Mouse (Mus musculus): ENCODE results near the gene Ubap2l.

Ubap2l gene

GRCm38 (mm10) chr3:90065553-90065952, 13.1 kb upstream of the Ubap2l start:
- DNase-seq = peak; percentile 41 to 73

- no peak for DNase-seq
Observed at GRCm38 (mm10) chr3:90064383-90064782, 12.0 kb upstream of the Ubap2l start.

GRCm38 (mm10) chr3:90062539-90062938, 10.1 kb upstream of the Ubap2l start:
- DNase-seq = no peak

- no peak for DNase-seq
Observed at GRCm38 (mm10) chr3:90061549-90061948, 9.1 kb upstream of the Ubap2l start.

GRCm38 (mm10) chr3:90051441-90052350, 732 bp downstream of the Ubap2l start, which contains the start of gene 4933434E20Rik:
Gene 4933434E20Rik (plus strand): TSS chr3:90051636.
- DNase-seq = peak; percentile 41 to 75

- no peak for DNase-seq
Observed at GRCm38 (mm10) chr3:90049691-90050090, 2.7 kb downstream of the Ubap2l start.

- DNase-seq = no peak
Observed at GRCm38 (mm10) chr3:90036263-90036662, 16.2 kb downstream of the Ubap2l start.

GRCm38 (mm10) chr3:90034653-90035052, 17.8 kb downstream of the Ubap2l start:
- DNase-seq = no peak

GRCm38 (mm10) chr3:90016626-90017025, 35.8 kb downstream of the Ubap2l start:
- no peak for DNase-seq

- no peak for DNase-seq
Observed at GRCm38 (mm10) chr3:90010291-90010690, 42.1 kb downstream of the Ubap2l start.

GRCm38 (mm10) chr3:90004091-90004796, 48.2 kb downstream of the Ubap2l start:
- peak in 1 of 2 experiments; percentile 7 for DNase-seq

- DNase-seq = no peak
Observed at GRCm38 (mm10) chr3:89999830-90000229, 52.6 kb downstream of the Ubap2l start.

GRCm38 (mm10) chr3:89999090-89999489, 53.3 kb downstream of the Ubap2l start:
- DNase-seq = peak in 1 of 2 experiments; percentile 18

- peak; percentile 96 for DNase-seq
Observed at GRCm38 (mm10) chr3:89998612-89999054, 53.8 kb downstream of the Ubap2l start, which contains the start of gene Hax1. Gene Hax1 (minus strand): TSS chr3:89998780.

GRCm38 (mm10) chr3:89997791-89998495, 54.5 kb downstream of the Ubap2l start:
- DNase-seq = peak; percentile 53 to 71

- DNase-seq = no peak
Observed at GRCm38 (mm10) chr3:89994807-89995515, 57.5 kb downstream of the Ubap2l start.

GRCm38 (mm10) chr3:89987822-89988221, 64.6 kb downstream of the Ubap2l start:
- no peak for DNase-seq

GRCm38 (mm10) chr3:89987211-89987610, 65.2 kb downstream of the Ubap2l start:
- DNase-seq = no peak

- no peak for DNase-seq
Observed at GRCm38 (mm10) chr3:89982426-89982825, 70.0 kb downstream of the Ubap2l start.

GRCm38 (mm10) chr3:89976859-89977258, 75.6 kb downstream of the Ubap2l start:
- DNase-seq = no peak

- DNase-seq = no peak
Observed at GRCm38 (mm10) chr3:89968509-89968908, 83.9 kb downstream of the Ubap2l start.

- peak in 1 of 2 experiments; percentile 27 for DNase-seq
Observed at GRCm38 (mm10) chr3:89966946-89967345, 85.5 kb downstream of the Ubap2l start.

Data from kidney, postnatal 36 days (tissue).